Mouse (Mus musculus) G1E (cell line): ENCODE results near the gene Ubxn6.

Experiments
- CTCF ChIP-seq: IDR thresholded peaks from 2 replicates; pipeline ENCODE4 v1.5.1; 2012; ENCODE audit warnings: low read depth, low read length, inconsistent platforms, mixed read lengths
- GATA1 ChIP-seq: IDR thresholded peaks from 2 replicates; pipeline ENCODE4 v1.6.1; 2012; ENCODE audit warnings: borderline replicate concordance, low read length, inconsistent platforms, mixed read lengths
- POLR2AphosphoS5 ChIP-seq: IDR thresholded peaks from 2 replicates; pipeline ENCODE4 v1.6.1; 2012; ENCODE audit warnings: low read depth, low read length, inconsistent platforms; ENCODE audit not compliant: insufficient replicate concordance
- TAL1 ChIP-seq: conservative IDR thresholded peaks from 2 replicates; pipeline ENCODE4 v1.6.1; 2012; ENCODE audit warnings: low read depth, low read length, inconsistent platforms, mixed read lengths

GRCm38 (mm10) chr17:56030238-56030870 is 44.5 kb downstream of the Ubxn6 start:
- TF ChIP-seq CTCF = no peak
- TF ChIP-seq TAL1 = no peak
- TF ChIP-seq GATA1 = no peak
- no peak for TF ChIP-seq POLR2AphosphoS5
